Mouse (Mus musculus): ENCODE measurements at regions not wholly inside any gene's neighbourhood (a gene's known extent, or its start where the extent isn't known, plus 50 kb on each side); places are given as distances from the start of the nearest gene placed in this dataset.

- 58% methylated on average over 9 of the region's 10 CpGs for WGBS
- peaks cover 13% of the 10 kb centered on the region for H3K4me1 ChIP-seq (ENCODE audit: control insufficient read depth, insufficient read depth, low read length)
Observed at GRCm38 (mm10) chr8:25389947-25390346, 565.8 kb upstream of the Adam5 start.

GRCm38 (mm10) chr8:25389371-25389855 is 565.2 kb upstream of the Adam5 start:
- H3K27me3 ChIP-seq (ENCODE audit: control insufficient read depth, insufficient read depth, low read length): no peaks in the 10 kb centered on the region
- WGBS: 5% methylated on average over 10 of the region's 10 CpGs
- H3K4me1 ChIP-seq (ENCODE audit: control insufficient read depth, insufficient read depth, low read length): peaks cover 13% of the 10 kb centered on the region
- H3K4me3 ChIP-seq (replicated peaks; ENCODE audit: insufficient read depth, low read depth, low read length): no peak overlapping the region
- TF ChIP-seq CTCF (IDR thresholded peaks at IDR 0.05; ENCODE audit: borderline replicate concordance, insufficient read depth, low read depth, low read length) (no peak), POLR2A (IDR thresholded peaks at IDR 0.05; ENCODE audit: borderline replicate concordance, insufficient read depth, low read length) (no peak)
- peak overlapping the region; percentile 58 for H3K27ac ChIP-seq (ENCODE audit: insufficient read depth, low read length)
- DNase-seq: peak; percentile 73 to 76

More at GRCm38 (mm10) chr8:25389947-25390346, 565.8 kb upstream of the Adam5 start:
- Histone ChIP-seq H3K27ac (ENCODE audit: insufficient read depth, low read length) (no peak overlapping the region; the same call in 1 of the 2 replicates), H3K4me3 (replicated peaks; ENCODE audit: insufficient read depth, low read depth, low read length) (no peak overlapping the region), H3K27me3 (ENCODE audit: control insufficient read depth, insufficient read depth, low read length) (no peaks in the 10 kb centered on the region)
- TF ChIP-seq POLR2A (IDR thresholded peaks at IDR 0.05; ENCODE audit: borderline replicate concordance, insufficient read depth, low read length) (no peak), CTCF (IDR thresholded peaks at IDR 0.05; ENCODE audit: borderline replicate concordance, insufficient read depth, low read depth, low read length) (no peak)
- DNase-seq: no peak

GRCm38 (mm10) chr8:25388811-25389210 is 564.6 kb upstream of the Adam5 start:
- Histone ChIP-seq H3K27ac (ENCODE audit: insufficient read depth, low read length) (peak overlapping the region; percentile 8; the same call in 1 of the 2 replicates), H3K27me3 (ENCODE audit: control insufficient read depth, insufficient read depth, low read length) (no peaks in the 10 kb centered on the region), H3K4me3 (replicated peaks; ENCODE audit: insufficient read depth, low read depth, low read length) (no peak overlapping the region), H3K4me1 (ENCODE audit: control insufficient read depth, insufficient read depth, low read length) (peaks cover 13% of the 10 kb centered on the region)
- peak; percentile 69 to 72 for DNase-seq
- WGBS: 7% methylated on average over 9 of the region's 9 CpGs
- TF ChIP-seq CTCF (IDR thresholded peaks at IDR 0.05; ENCODE audit: borderline replicate concordance, insufficient read depth, low read depth, low read length): no peak
- TF ChIP-seq POLR2A (IDR thresholded peaks at IDR 0.05; ENCODE audit: borderline replicate concordance, insufficient read depth, low read length): no peak

- Histone ChIP-seq H3K4me1 (ENCODE audit: control insufficient read depth, insufficient read depth, low read length) (peaks cover 13% of the 10 kb centered on the region), H3K4me3 (replicated peaks; ENCODE audit: insufficient read depth, low read depth, low read length) (no peak overlapping the region), H3K27ac (ENCODE audit: insufficient read depth, low read length) (no peak overlapping the region), H3K27me3 (ENCODE audit: control insufficient read depth, insufficient read depth, low read length) (no peaks in the 10 kb centered on the region)
- DNase-seq: no peak
- TF ChIP-seq POLR2A (IDR thresholded peaks at IDR 0.05; ENCODE audit: borderline replicate concordance, insufficient read depth, low read length): no peak
- TF ChIP-seq CTCF (IDR thresholded peaks at IDR 0.05; ENCODE audit: borderline replicate concordance, insufficient read depth, low read depth, low read length): no peak
- 52% methylated on average over 5 of the region's 5 CpGs for WGBS
Observed at GRCm38 (mm10) chr8:25385186-25385585, 561.0 kb upstream of the Adam5 start.

- H3K27ac ChIP-seq (ENCODE audit: insufficient read depth, low read length): no peak overlapping the region
- no peaks in the 10 kb centered on the region for H3K27me3 ChIP-seq (ENCODE audit: control insufficient read depth, insufficient read depth, low read length)
- H3K4me3 ChIP-seq (replicated peaks; ENCODE audit: insufficient read depth, low read depth, low read length): no peak overlapping the region
- no peak for TF ChIP-seq CTCF (IDR thresholded peaks at IDR 0.05; ENCODE audit: borderline replicate concordance, insufficient read depth, low read depth, low read length)
- TF ChIP-seq POLR2A (IDR thresholded peaks at IDR 0.05; ENCODE audit: borderline replicate concordance, insufficient read depth, low read length): no peak
- peaks cover 8% of the 10 kb centered on the region for H3K4me1 ChIP-seq (ENCODE audit: control insufficient read depth, insufficient read depth, low read length)
- 82% methylated on average over 2 of the region's 2 CpGs for WGBS
- DNase-seq: no peak
Observed at GRCm38 (mm10) chr8:25384591-25384990, 560.4 kb upstream of the Adam5 start.

GRCm38 (mm10) chr8:25373276-25373675 is 549.1 kb upstream of the Adam5 start:
- 50% methylated on average over 8 of the region's 8 CpGs for WGBS
- no peak overlapping the region for H3K4me3 ChIP-seq (replicated peaks; ENCODE audit: insufficient read depth, low read depth, low read length)
- H3K4me1 ChIP-seq (ENCODE audit: control insufficient read depth, insufficient read depth, low read length): no peaks in the 10 kb centered on the region
- no peaks in the 10 kb centered on the region for H3K27me3 ChIP-seq (ENCODE audit: control insufficient read depth, insufficient read depth, low read length)
- no peak overlapping the region for H3K27ac ChIP-seq (ENCODE audit: insufficient read depth, low read length)
- no peak for TF ChIP-seq CTCF (IDR thresholded peaks at IDR 0.05; ENCODE audit: borderline replicate concordance, insufficient read depth, low read depth, low read length)
- TF ChIP-seq POLR2A (IDR thresholded peaks at IDR 0.05; ENCODE audit: borderline replicate concordance, insufficient read depth, low read length): no peak
- DNase-seq: no peak

GRCm38 (mm10) chr8:25370947-25371346 is 546.8 kb upstream of the Adam5 start:
- no peak for TF ChIP-seq CTCF (IDR thresholded peaks at IDR 0.05; ENCODE audit: borderline replicate concordance, insufficient read depth, low read depth, low read length)
- TF ChIP-seq POLR2A (IDR thresholded peaks at IDR 0.05; ENCODE audit: borderline replicate concordance, insufficient read depth, low read length): no peak
- Histone ChIP-seq H3K27ac (ENCODE audit: insufficient read depth, low read length) (no peak overlapping the region), H3K4me3 (replicated peaks; ENCODE audit: insufficient read depth, low read depth, low read length) (no peak overlapping the region), H3K27me3 (ENCODE audit: control insufficient read depth, insufficient read depth, low read length) (no peaks in the 10 kb centered on the region), H3K4me1 (ENCODE audit: control insufficient read depth, insufficient read depth, low read length) (no peaks in the 10 kb centered on the region; the same call in 1 of the 2 replicates)
- no peak for DNase-seq
- WGBS: 68% methylated on average over 11 of the region's 11 CpGs

- H3K27me3 ChIP-seq (ENCODE audit: control insufficient read depth, insufficient read depth, low read length): no peaks in the 10 kb centered on the region
- no peaks in the 10 kb centered on the region; the same call in 1 of the 2 replicates for H3K4me1 ChIP-seq (ENCODE audit: control insufficient read depth, insufficient read depth, low read length)
- no peak overlapping the region for H3K27ac ChIP-seq (ENCODE audit: insufficient read depth, low read length)
- DNase-seq: no peak
- H3K4me3 ChIP-seq (replicated peaks; ENCODE audit: insufficient read depth, low read depth, low read length): no peak overlapping the region
- 87% methylated on average over 2 of the region's 2 CpGs for WGBS
- TF ChIP-seq CTCF (IDR thresholded peaks at IDR 0.05; ENCODE audit: borderline replicate concordance, insufficient read depth, low read depth, low read length) (no peak), POLR2A (IDR thresholded peaks at IDR 0.05; ENCODE audit: borderline replicate concordance, insufficient read depth, low read length) (no peak)
Observed at GRCm38 (mm10) chr8:25369331-25369730, 545.2 kb upstream of the Adam5 start.
